Comparison of ENCODE assay signal across 9 mouse cellular contexts in the genomic region with DNA sequence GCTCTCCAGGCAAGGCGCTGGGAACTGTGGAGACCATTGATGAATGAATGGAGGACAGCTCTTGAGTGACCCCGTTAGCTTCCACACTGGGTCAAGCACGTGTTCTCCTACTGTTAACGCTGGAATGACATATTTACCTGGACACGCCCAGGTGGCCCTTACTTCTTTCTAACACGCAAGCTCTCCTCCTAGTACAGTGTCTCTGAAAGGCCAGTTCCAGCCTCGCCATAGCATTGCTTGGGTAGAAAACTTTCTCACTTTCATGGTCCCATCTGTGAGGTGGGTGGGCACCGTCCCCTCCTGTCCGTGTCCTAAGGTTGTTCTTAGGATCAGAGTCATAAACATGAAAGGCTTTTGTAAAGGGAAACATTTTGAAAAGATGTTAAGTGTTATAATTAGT. TPM values are rescaled to one million over a fixed set of nuclear protein-coding genes. Genes with fewer than 3 reads are reported as not detected.
DNase-seq lines count a peak whose midpoint lies in the region; ATAC-seq and TF ChIP-seq lines count a peak whose summit lies in the region.
"Had no signal": no experiment of that assay in that cellular context is flagged by ENCODE, and none has a peak within 500 bp of the region (broad histone marks: within the 10 kb centered on the region; RNA-seq: fewer than 3 reads in every experiment).

No protein-coding gene starts in this region.

- intact Hi-C loops in left cerebral cortex, postnatal 14 days (cut with DNase I) = loop anchor here (2.0 kb wide), 2 partner anchors 107 to 253 kb away; no protein-coding TSS in a partner anchor

- no peak for TF ChIP-seq POLR2A in small intestine, adult 2 months (IDR thresholded peaks at IDR 0.05; ENCODE audit: low read depth, low read length)

- WGBS in lung, embryonic 16.5 days = 56% methylated on average over 9 of the region's 9 CpGs
- 36% methylated on average over 9 of the region's 9 CpGs for WGBS in limb, embryonic 11.5 days
- WGBS in small intestine, adult 2 months = 36% methylated on average over 9 of the region's 9 CpGs

- H3K9ac ChIP-seq in lung, embryonic 16.5 days (ENCODE audit: low read length) = peak overlapping the region; percentile 18; the same call in 1 of the 2 replicates
- H3K9ac ChIP-seq in limb, embryonic 11.5 days (ENCODE audit: low read length) = no peak overlapping the region

- H3K9me3 ChIP-seq in lung, embryonic 16.5 days (ENCODE audit: control insufficient read depth, low read length) = no peaks in the 10 kb centered on the region
- no peaks in the 10 kb centered on the region for H3K9me3 ChIP-seq in limb, embryonic 11.5 days (ENCODE audit: control insufficient read depth, low read length)

- H3K27ac ChIP-seq in lung, embryonic 16.5 days (ENCODE audit: low read length) = peak overlapping the region; percentile 38; the same call in 1 of the 2 replicates
- H3K27ac ChIP-seq in limb, embryonic 11.5 days (replicated peaks; ENCODE audit: low read depth, low read length) = no peak overlapping the region
- no peak overlapping the region for H3K27ac ChIP-seq in small intestine, adult 2 months (ENCODE audit: insufficient read depth, low read depth, low read length)

- DNase-seq in embryo, embryonic 10 days (ENCODE audit: low spot score) = peak; percentile 18
- no peak for DNase-seq in embryo, embryonic 10.5 days (ENCODE audit: low spot score)
- DNase-seq in lung, postnatal 36 days = no peak
- no peak for DNase-seq in limb, embryonic 11.5 days (ENCODE audit: low spot score)
- no peak for DNase-seq in left cerebral cortex, postnatal 14 days (ENCODE audit: low spot score in 2 of 2)
- no peak for DNase-seq in urinary bladder, adult 18-20 months (ENCODE audit: low spot score in 2 of 2)

- peak overlapping the region; percentile 30 for H3K4me3 ChIP-seq in lung, embryonic 16.5 days (ENCODE audit: low read length)
- H3K4me3 ChIP-seq in limb, embryonic 11.5 days (ENCODE audit: low read depth, low read length) = peak overlapping the region; percentile 93; the same call in 1 of the 2 replicates
- peak overlapping the region; percentile 53 for H3K4me3 ChIP-seq in small intestine, adult 2 months (ENCODE audit: low read depth, low read length)

- no peak for ATAC-seq in lung, embryonic 16.5 days (ENCODE audit: low read depth)
- no peak for ATAC-seq in limb, embryonic 11.5 days (ENCODE audit: insufficient number of reproducible peaks, low FRiP score, low TSS enrichment, low read depth)

- peak overlapping the region; percentile 91 for H3K4me2 ChIP-seq in lung, embryonic 16.5 days (ENCODE audit: low read depth, low read length)
- H3K4me2 ChIP-seq in limb, embryonic 11.5 days (ENCODE audit: low read depth, severe bottlenecking) = peak overlapping the region; percentile 83

- no peaks in the 10 kb centered on the region for H3K36me3 ChIP-seq in lung, embryonic 16.5 days (ENCODE audit: control insufficient read depth, insufficient read depth, low read length)
- H3K36me3 ChIP-seq in limb, embryonic 11.5 days (ENCODE audit: control insufficient read depth, insufficient read depth, low read length) = no peaks in the 10 kb centered on the region
- peaks cover 24% of the 10 kb centered on the region for H3K36me3 ChIP-seq in small intestine, adult 2 months (ENCODE audit: control insufficient read depth, insufficient read depth, low read length)

- no peak for TF ChIP-seq CTCF in small intestine, adult 2 months (IDR thresholded peaks at IDR 0.05; ENCODE audit: extremely low read depth, insufficient read length, insufficient replicate concordance, low read depth, low read length)

- H3K27me3 ChIP-seq in lung, embryonic 16.5 days (ENCODE audit: control insufficient read depth, insufficient read depth, low read depth, low read length) = no peaks in the 10 kb centered on the region
- H3K27me3 ChIP-seq in limb, embryonic 11.5 days (ENCODE audit: control insufficient read depth, insufficient read depth, low read length) = no peaks in the 10 kb centered on the region
- no peaks in the 10 kb centered on the region for H3K27me3 ChIP-seq in small intestine, adult 2 months (ENCODE audit: control insufficient read depth, insufficient read depth, low read length)

- peaks cover 71% of the 10 kb centered on the region for H3K4me1 ChIP-seq in lung, embryonic 16.5 days (replicated peaks; ENCODE audit: control insufficient read depth, insufficient read depth, low read length)
- H3K4me1 ChIP-seq in limb, embryonic 11.5 days (ENCODE audit: control insufficient read depth, insufficient read depth, low read length) = peaks cover 60% of the 10 kb centered on the region
- peaks cover 25% of the 10 kb centered on the region for H3K4me1 ChIP-seq in small intestine, adult 2 months (ENCODE audit: control insufficient read depth, insufficient read depth, insufficient read length, low read length)

RNA-seq across cellular contexts. Expression of a gene that starts 5.7 kb away (rescaled TPM):
- polyA plus RNA-seq in lung, embryonic 16.5 days (2015; fragmentation: Nextera tagmentation; extraction: Ambion mirVana) = 7.8 and 8.5 TPM in 2 replicates
- 15.4 and 15.8 TPM in 2 replicates for polyA plus RNA-seq in limb, embryonic 11.5 days (2014; fragmentation: Nextera tagmentation; extraction: Ambion mirVana)
- polyA plus RNA-seq in small intestine, adult 2 months (2012; rRNA removed) = 12.0 and 48.5 TPM in 2 replicates
- total RNA-seq in left cerebral cortex, postnatal 14 days (2021) = 10 to 100 TPM; 30.4 to 41.8 TPM
- total RNA-seq: MEL had no signal

Comparison
In these comparisons a context has a peak if more than half of its experiments do, and no peak if none do; other contexts are left out.
1. H3K4me3 ChIP-seq: peak in every context shown above with its lines; median percentile 93 in limb, embryonic 11.5 days; 53 in small intestine, adult 2 months; 30 in lung, embryonic 16.5 days.